Mouse (Mus musculus): ENCODE results near the gene Tfr2. TPM values are rescaled to one million over a fixed set of nuclear protein-coding genes. Genes with fewer than 3 reads are reported as not detected.

Tfr2 gene
- polyA plus RNA-seq, 1 experiment from 2014 or later = 6.4 TPM

DNA sequence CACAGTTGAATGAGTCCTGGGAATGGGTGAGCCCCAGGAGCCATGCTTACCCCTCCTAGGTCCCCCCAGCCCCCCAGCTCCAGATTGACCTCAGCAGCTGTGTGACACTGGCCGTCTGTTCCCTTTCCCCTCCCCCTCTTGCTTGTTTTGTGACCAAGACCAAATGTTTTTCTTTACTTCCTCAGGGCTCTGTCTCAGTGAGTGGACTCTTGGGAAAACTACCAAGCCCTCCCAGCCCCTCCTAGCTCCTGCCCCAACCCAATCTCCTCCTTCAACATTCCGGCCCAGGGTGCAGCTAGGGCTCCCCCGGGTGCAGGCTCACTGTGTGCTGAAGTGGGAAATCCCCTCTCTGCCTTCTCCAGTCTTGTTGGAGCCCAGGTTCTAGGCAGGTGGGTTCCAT, 61.0 kb downstream of the Tfr2 start:
- H3K4me1 ChIP-seq (replicated peaks) = peaks cover 45% of the 10 kb centered on the region
- peak overlapping the region; percentile 95 for H3K4me2 ChIP-seq
- no peak overlapping the region for H3K4me3 ChIP-seq
- peaks cover 6% of the 10 kb centered on the region; the same call in 1 of the 2 replicates for H3K36me3 ChIP-seq
- 50% methylated on average over 3 of the region's 3 CpGs for WGBS
- no peaks in the 10 kb centered on the region for H3K27me3 ChIP-seq
- no peaks in the 10 kb centered on the region for H3K9me3 ChIP-seq
- H3K27ac ChIP-seq (replicated peaks) = peak overlapping the region; percentile 60
- 0 out of 2 replicates have a peak overlapping the region, but pooled peaks have one; percentile 10 for H3K9ac ChIP-seq
- no peak for ATAC-seq (ENCODE audit: low FRiP score, low read depth)

DNA sequence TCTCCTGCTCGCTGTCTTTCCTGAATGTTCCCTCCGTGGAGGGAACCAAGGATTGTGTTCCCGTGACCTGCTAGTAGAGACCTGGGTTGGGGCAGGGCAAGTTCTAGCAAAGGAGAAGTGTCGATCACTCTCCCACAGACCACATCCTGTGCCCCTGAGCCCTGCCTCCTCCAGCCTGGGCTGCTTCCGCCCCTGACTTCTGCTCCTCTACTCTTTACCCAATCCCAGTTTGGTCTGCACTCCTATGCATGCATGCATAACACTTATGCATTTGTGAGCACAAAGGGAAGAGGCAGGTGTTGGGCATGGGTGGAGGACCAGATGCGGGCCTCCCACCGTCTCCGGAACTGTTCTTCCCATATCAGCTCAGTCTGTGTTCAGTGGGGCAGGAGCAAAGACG, 61.5 kb downstream of the Tfr2 start:
- 0 out of 2 replicates have a peak overlapping the region, but pooled peaks have one; percentile 2 for H3K4me3 ChIP-seq

GRCm38 (mm10) chr5:137631591-137631990, 62.0 kb downstream of the Tfr2 start:
- peak overlapping the region; percentile 95; the same call in 1 of the 2 replicates for H3K4me2 ChIP-seq
- peak overlapping the region; percentile 60; the same call in 1 of the 2 replicates for H3K27ac ChIP-seq (replicated peaks)
- H3K9me3 ChIP-seq = no peaks in the 10 kb centered on the region
- peaks cover 16% of the 10 kb centered on the region; the same call in 1 of the 2 replicates for H3K36me3 ChIP-seq
- 72% methylated on average over 4 of the region's 4 CpGs for WGBS
- ATAC-seq (ENCODE audit: low FRiP score, low read depth) = no peak
- no peak overlapping the region for H3K9ac ChIP-seq
- no peaks in the 10 kb centered on the region for H3K27me3 ChIP-seq
- 0 out of 2 replicates have a peak overlapping the region, but pooled peaks have one; percentile 2 for H3K4me3 ChIP-seq
- H3K4me1 ChIP-seq (replicated peaks) = peaks cover 45% of the 10 kb centered on the region

More for the DNA sequence above, 61.5 kb downstream of the Tfr2 start:
- peak overlapping the region; percentile 60 for H3K27ac ChIP-seq (replicated peaks)
- ATAC-seq (ENCODE audit: low FRiP score, low read depth) = no peak
- 65% methylated on average over 9 of the region's 9 CpGs for WGBS
- peaks cover 12% of the 10 kb centered on the region; the same call in 1 of the 2 replicates for H3K36me3 ChIP-seq
- no peaks in the 10 kb centered on the region for H3K27me3 ChIP-seq
- no peaks in the 10 kb centered on the region for H3K9me3 ChIP-seq
- H3K9ac ChIP-seq = 0 out of 2 replicates have a peak overlapping the region, but pooled peaks have one; percentile 10
- H3K4me1 ChIP-seq (replicated peaks) = peaks cover 45% of the 10 kb centered on the region
- peak overlapping the region; percentile 95 for H3K4me2 ChIP-seq

DNA sequence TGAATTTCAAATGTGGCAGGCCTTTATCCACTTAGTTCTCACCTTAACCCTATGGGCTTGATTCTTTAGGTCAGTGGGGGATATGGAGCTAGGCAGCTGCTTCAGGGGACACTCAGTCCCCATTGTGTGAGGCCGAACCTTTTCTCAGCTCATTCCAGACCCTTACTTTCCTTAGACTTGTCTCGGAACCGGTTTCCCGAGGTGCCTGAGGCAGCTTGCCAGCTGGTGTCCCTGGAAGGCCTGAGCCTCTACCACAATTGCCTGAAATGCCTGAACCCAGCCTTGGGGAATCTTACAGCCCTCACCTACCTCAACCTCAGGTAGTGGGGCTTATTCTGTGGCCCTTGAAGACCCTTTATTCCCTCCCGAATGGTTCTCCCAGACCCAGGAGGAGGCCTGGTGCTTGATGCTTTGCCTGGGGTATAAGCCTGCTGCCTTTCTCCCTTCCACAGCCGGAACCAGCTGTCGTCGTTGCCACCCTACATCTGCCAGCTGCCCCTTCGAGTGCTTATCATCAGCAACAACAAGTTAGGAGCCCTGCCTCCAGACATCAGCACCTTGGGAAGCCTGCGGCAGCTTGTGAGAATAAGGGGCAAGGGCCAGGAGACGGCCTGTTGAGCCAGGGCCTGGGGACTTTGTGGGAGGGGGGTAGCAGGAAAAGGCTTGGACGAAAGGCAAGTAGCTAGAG, 63.9 kb downstream of the Tfr2 start:
- peaks cover 38% of the 10 kb centered on the region for H3K4me1 ChIP-seq (replicated peaks)
- no peaks in the 10 kb centered on the region for H3K9me3 ChIP-seq
- no peak overlapping the region for H3K4me2 ChIP-seq
- no peak for ATAC-seq (ENCODE audit: low FRiP score, low read depth)
- H3K27me3 ChIP-seq = no peaks in the 10 kb centered on the region
- WGBS = 72% methylated on average over 12 of the region's 12 CpGs
- H3K4me3 ChIP-seq = no peak overlapping the region
- no peak overlapping the region for H3K27ac ChIP-seq (replicated peaks)
- peaks cover 35% of the 10 kb centered on the region for H3K36me3 ChIP-seq
- H3K9ac ChIP-seq = no peak overlapping the region

Small RNA genes within 50 kb of the gene (microRNA-seq; reads per million reads assigned to microRNA genes)
- 1.1 reads per million for gene Mir6418

Other genes with a start within 250 kb of the Tfr2 start
- gene Slc12a9, start 236.2 kb upstream of the Tfr2 start, polyA plus RNA-seq (2015; fragmentation: Nextera tagmentation; extraction: Ambion mirVana) = 24.6 and 26.8 TPM in 2 replicates
- 8.2 and 8.4 TPM in 2 replicates for gene Ephb4, start 219.7 kb upstream of the Tfr2 start, polyA plus RNA-seq (2015; fragmentation: Nextera tagmentation; extraction: Ambion mirVana)
- 0.18 TPM in 2 replicates for gene Zan, start 92.8 kb upstream of the Tfr2 start, polyA plus RNA-seq (2015; fragmentation: Nextera tagmentation; extraction: Ambion mirVana)
- gene Pop7, start 67.3 kb upstream of the Tfr2 start, polyA plus RNA-seq (2015; fragmentation: Nextera tagmentation; extraction: Ambion mirVana) = 81.0 and 81.8 TPM in 2 replicates
- 16.4 and 18.4 TPM in 2 replicates for gene Gigyf1, start 51.3 kb upstream of the Tfr2 start, polyA plus RNA-seq (2015; fragmentation: Nextera tagmentation; extraction: Ambion mirVana)
- gene Epo, start 36.6 kb upstream of the Tfr2 start, polyA plus RNA-seq (2015; fragmentation: Nextera tagmentation; extraction: Ambion mirVana) = not detected in 2 replicates
- 516 and 544 TPM in 2 replicates for gene Gnb2, start 36.3 kb upstream of the Tfr2 start, polyA plus RNA-seq (2015; fragmentation: Nextera tagmentation; extraction: Ambion mirVana)
- gene Actl6b, start 16.3 kb upstream of the Tfr2 start, polyA plus RNA-seq (2015; fragmentation: Nextera tagmentation; extraction: Ambion mirVana) = 251 and 285 TPM in 2 replicates
- gene Mospd3, start 31.2 kb downstream of the Tfr2 start, polyA plus RNA-seq (2015; fragmentation: Nextera tagmentation; extraction: Ambion mirVana) = 59.7 and 73.5 TPM in 2 replicates
- gene Pcolce, start 43.9 kb downstream of the Tfr2 start, polyA plus RNA-seq (2015; fragmentation: Nextera tagmentation; extraction: Ambion mirVana) = 16.6 and 19.4 TPM in 2 replicates
- gene Fbxo24, start 59.2 kb downstream of the Tfr2 start, polyA plus RNA-seq (2015; fragmentation: Nextera tagmentation; extraction: Ambion mirVana) = 0.12 and 0.31 TPM in 2 replicates
- gene Lrch4, start 59.3 kb downstream of the Tfr2 start, polyA plus RNA-seq (2015; fragmentation: Nextera tagmentation; extraction: Ambion mirVana) = 17.2 and 18.2 TPM in 2 replicates
- 7.4 and 9.2 TPM in 2 replicates for gene Gm20605, start 59.3 kb downstream of the Tfr2 start, polyA plus RNA-seq (2015; fragmentation: Nextera tagmentation; extraction: Ambion mirVana)
- 5.5 and 6.1 TPM in 2 replicates for gene Sap25, start 71.5 kb downstream of the Tfr2 start, polyA plus RNA-seq (2015; fragmentation: Nextera tagmentation; extraction: Ambion mirVana)
- 0.09 and 0.12 TPM in 2 replicates for gene Irs3, start 75.9 kb downstream of the Tfr2 start, polyA plus RNA-seq (2015; fragmentation: Nextera tagmentation; extraction: Ambion mirVana)
- 20.2 and 20.3 TPM in 2 replicates for gene Agfg2, start 114.9 kb downstream of the Tfr2 start, polyA plus RNA-seq (2015; fragmentation: Nextera tagmentation; extraction: Ambion mirVana)
- 44.1 and 48.5 TPM in 2 replicates for gene Nyap1, start 171.8 kb downstream of the Tfr2 start, polyA plus RNA-seq (2015; fragmentation: Nextera tagmentation; extraction: Ambion mirVana)
- 84.5 and 88.6 TPM in 2 replicates for gene Tsc22d4, start 175.9 kb downstream of the Tfr2 start, polyA plus RNA-seq (2015; fragmentation: Nextera tagmentation; extraction: Ambion mirVana)
- 43.4 and 44.7 TPM in 2 replicates for gene Ppp1r35, start 209.0 kb downstream of the Tfr2 start, polyA plus RNA-seq (2015; fragmentation: Nextera tagmentation; extraction: Ambion mirVana)
- gene Mepce, start 217.8 kb downstream of the Tfr2 start, polyA plus RNA-seq (2015; fragmentation: Nextera tagmentation; extraction: Ambion mirVana) = 9.7 and 11.0 TPM in 2 replicates
- 11.9 and 12.8 TPM in 2 replicates for gene Zcwpw1, start 218.0 kb downstream of the Tfr2 start, polyA plus RNA-seq (2015; fragmentation: Nextera tagmentation; extraction: Ambion mirVana)

All from hindbrain, embryonic 15.5 days (tissue).